Mouse (Mus musculus): ENCODE measurements at regions not wholly inside any gene's neighbourhood (a gene's known extent, or its start where the extent isn't known, plus 50 kb on each side); places are given as distances from the start of the nearest gene placed in this dataset.

- no peak for DNase-seq (ENCODE audit: low spot score in 2 of 2)
Measured at GRCm38 (mm10) chr13:107944831-107945230, 99.4 kb upstream of the Smim15 start.

GRCm38 (mm10) chr13:107942979-107943378 is 101.3 kb upstream of the Smim15 start:
- DNase-seq (ENCODE audit: low spot score in 2 of 2): no peak

GRCm38 (mm10) chr13:107942297-107942962 is 101.8 kb upstream of the Smim15 start:
- no peak for DNase-seq (ENCODE audit: low spot score in 2 of 2)

- DNase-seq (ENCODE audit: low spot score in 2 of 2): no peak
Measured at GRCm38 (mm10) chr13:107939916-107940646, 104.2 kb upstream of the Smim15 start.

GRCm38 (mm10) chr13:107935611-107936010 is 108.6 kb upstream of the Smim15 start:
- DNase-seq (ENCODE audit: low spot score in 2 of 2): no peak

GRCm38 (mm10) chr13:107934691-107935090 is 109.6 kb upstream of the Smim15 start:
- DNase-seq (ENCODE audit: low spot score in 2 of 2): no peak

- no peak for DNase-seq (ENCODE audit: low spot score in 2 of 2)
Measured at GRCm38 (mm10) chr13:107933598-107934571, 110.4 kb upstream of the Smim15 start.

- no peak for DNase-seq (ENCODE audit: low spot score in 2 of 2)
Measured at GRCm38 (mm10) chr13:107932423-107933032, 111.7 kb upstream of the Smim15 start.

GRCm38 (mm10) chr13:107931216-107931615 is 113.0 kb upstream of the Smim15 start:
- no peak for DNase-seq (ENCODE audit: low spot score in 2 of 2)

- peak; percentile 10 to 31 for DNase-seq (ENCODE audit: low spot score in 2 of 2)
Measured at GRCm38 (mm10) chr13:107927499-107928215, 116.6 kb upstream of the Smim15 start.

GRCm38 (mm10) chr13:107925470-107925869 is 118.8 kb upstream of the Smim15 start:
- no peak for DNase-seq (ENCODE audit: low spot score in 2 of 2)

GRCm38 (mm10) chr13:107923129-107924114 is 120.8 kb upstream of the Smim15 start:
- DNase-seq (ENCODE audit: low spot score in 2 of 2): no peak

GRCm38 (mm10) chr13:107919403-107919802 is 124.8 kb upstream of the Smim15 start:
- no peak for DNase-seq (ENCODE audit: low spot score in 2 of 2)

GRCm38 (mm10) chr13:107918478-107918877 is 125.8 kb upstream of the Smim15 start:
- no peak for DNase-seq (ENCODE audit: low spot score in 2 of 2)

- peak; percentile 4 to 14 for DNase-seq (ENCODE audit: low spot score in 2 of 2)
Measured at GRCm38 (mm10) chr13:107918065-107918464, 126.2 kb upstream of the Smim15 start.

GRCm38 (mm10) chr13:107917564-107917963 is 126.7 kb upstream of the Smim15 start:
- DNase-seq (ENCODE audit: low spot score in 2 of 2): no peak

- no peak for DNase-seq (ENCODE audit: low spot score in 2 of 2)
Measured at GRCm38 (mm10) chr13:107910125-107910524, 134.1 kb upstream of the Smim15 start.

- no peak for DNase-seq (ENCODE audit: low spot score in 2 of 2)
Measured at GRCm38 (mm10) chr13:107909343-107910067, 134.7 kb upstream of the Smim15 start.

GRCm38 (mm10) chr13:107907966-107908365 is 136.3 kb upstream of the Smim15 start:
- DNase-seq (ENCODE audit: low spot score in 2 of 2): no peak
